Mouse (Mus musculus) thymus, adult 2 months (tissue): ENCODE measurements around the gene Nckap5.

Experiments used
- CTCF ChIP-seq: fragments of 200-500 bp; IDR thresholded peaks from 2 replicates; pipeline ENCODE4 v1.5.1; 2012; ENCODE audit warnings: mild to moderate bottlenecking, control low read depth, low read length, moderate library complexity, borderline replicate concordance; ENCODE audit not compliant: control insufficient read depth, poor library complexity, insufficient read depth; ENCODE audit errors: extremely low read depth
- POLR2A ChIP-seq: fragments of 200-500 bp; IDR thresholded peaks from 2 replicates; pipeline ENCODE4 v1.6.1; 2012; ENCODE audit warnings: mild to moderate bottlenecking, low read length, control low read depth, moderate library complexity; ENCODE audit not compliant: control insufficient read depth, poor library complexity, insufficient read depth; ENCODE audit errors: extremely low read depth

GRCm38 (mm10) chr1:126167546-126167945 is 663.1 kb downstream of the Nckap5 start:
- no peak for TF ChIP-seq POLR2A
- no peak for TF ChIP-seq CTCF
